In the genomic region with DNA sequence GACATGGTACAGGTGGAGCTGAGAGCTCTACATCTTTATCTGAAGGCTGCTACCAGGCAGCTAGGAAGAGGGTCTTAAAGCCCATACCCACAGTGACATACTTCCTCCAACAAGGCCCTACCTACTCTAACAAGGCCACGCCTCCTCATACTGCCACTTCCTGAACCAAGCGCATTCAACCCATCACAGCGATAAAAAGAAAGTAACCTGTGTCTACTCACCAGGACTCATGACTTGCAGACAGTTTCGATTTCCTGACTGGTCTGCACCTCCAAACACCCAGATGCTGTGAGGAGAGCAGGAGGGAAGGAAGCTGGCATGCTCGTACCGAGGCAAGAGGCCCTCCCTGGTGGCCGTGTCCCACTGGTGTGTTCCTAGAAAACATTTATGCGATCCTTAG, we compare ENCODE assay signal across 16 mouse cellular contexts. TPM values are rescaled to one million over a fixed set of nuclear protein-coding genes. Genes with fewer than 3 reads are reported as not detected.
DNase-seq lines count a peak whose midpoint lies in the region; ATAC-seq lines count a peak whose summit lies in the region.
"Had no signal": no experiment of that assay in that cellular context is flagged by ENCODE, and none has a peak within 500 bp of the region (broad histone marks: within the 10 kb centered on the region; RNA-seq: fewer than 3 reads in every experiment).

No protein-coding gene starts in this region.

- ATAC-seq in hematopoietic stem cell, adult 5-6 weeks (replicated peaks in 1 of 2; ENCODE audit: insufficient read depth in 1 of 2, low FRiP score in 2 of 2, low TSS enrichment in 1 of 2, low read depth in 1 of 2, poor library complexity in 2 of 2, severe bottlenecking in 2 of 2) = peak; percentile 89 to 94
- ATAC-seq in megakaryocyte-erythroid progenitor cell, adult 5-6 weeks (replicated peaks; ENCODE audit: low FRiP score, low TSS enrichment, poor library complexity, severe bottlenecking) = peak; percentile 79
- no peak for ATAC-seq in hindbrain, embryonic 16.5 days

- DNase-seq in T-cell, adult 2 months (ENCODE audit: low spot score) = peak; percentile 84
- DNase-seq in thymus, postnatal 0 days (ENCODE audit: low spot score) = peak; percentile 77
- DNase-seq in frontal cortex, postnatal 14 days (ENCODE audit: low spot score in 2 of 2) = no peak
- no peak for DNase-seq in right cerebral cortex, postnatal 14 days
- no peak for DNase-seq in left cerebral cortex, postnatal 10 days (ENCODE audit: extremely low spot score in 1 of 2, low spot score in 2 of 2)
- DNase-seq: adrenal gland, postnatal 10 days; cerebellum, adult 8-10 months; gastrocnemius, postnatal 10 days; kidney, postnatal 25 days had no signal

- no peaks in the 10 kb centered on the region for H3K9me3 ChIP-seq in hindbrain, embryonic 16.5 days (ENCODE audit: control insufficient read depth, low read length)
- H3K9me3 ChIP-seq: embryonic facial prominence, embryonic 15.5 days; lung, embryonic 15.5 days had no signal

- no peak overlapping the region for H3K4me3 ChIP-seq in hindbrain, embryonic 16.5 days (ENCODE audit: low read length)
- H3K4me3 ChIP-seq: embryonic facial prominence, embryonic 15.5 days; left cerebral cortex, adult 2 months; lung, embryonic 15.5 days had no signal

- H3K9ac ChIP-seq in hindbrain, embryonic 16.5 days (ENCODE audit: low read depth, low read length) = no peak overlapping the region
- H3K9ac ChIP-seq: embryonic facial prominence, embryonic 15.5 days; lung, embryonic 15.5 days had no signal

- intact Hi-C loops in left cerebral cortex, postnatal 10 days (cut with DNase I) = no loop called here

- H3K27me3 ChIP-seq in hindbrain, embryonic 16.5 days (replicated peaks; ENCODE audit: control insufficient read depth, insufficient read depth, low read length) = no peaks in the 10 kb centered on the region
- H3K27me3 ChIP-seq: embryonic facial prominence, embryonic 15.5 days; lung, embryonic 15.5 days had no signal

- H3K4me2 ChIP-seq in hindbrain, embryonic 16.5 days (ENCODE audit: low read length) = no peak overlapping the region
- H3K4me2 ChIP-seq: embryonic facial prominence, embryonic 15.5 days; lung, embryonic 15.5 days had no signal

- no peaks in the 10 kb centered on the region for H3K36me3 ChIP-seq in hindbrain, embryonic 16.5 days (ENCODE audit: control insufficient read depth, insufficient read depth, low read length)

- H3K4me1 ChIP-seq in hindbrain, embryonic 16.5 days (ENCODE audit: control insufficient read depth, insufficient read depth, low read depth, low read length) = no peaks in the 10 kb centered on the region
- H3K4me1 ChIP-seq: embryonic facial prominence, embryonic 15.5 days; lung, embryonic 15.5 days had no signal

- H3K27ac ChIP-seq in hindbrain, embryonic 16.5 days (ENCODE audit: low read depth, low read length) = no peak overlapping the region
- H3K27ac ChIP-seq: embryonic facial prominence, embryonic 15.5 days; left cerebral cortex, adult 2 months; lung, embryonic 15.5 days had no signal

- WGBS in hindbrain, embryonic 16.5 days = 94% methylated on average over 8 of the region's 8 CpGs

RNA-seq across cellular contexts. Expression of a gene that starts 9.4 kb away (rescaled TPM):
- total RNA-seq in hematopoietic stem cell, adult 5-6 weeks (2017) = 34.9 and 66.2 TPM in 2 replicates
- 23.3 and 30.8 TPM in 2 replicates for total RNA-seq in megakaryocyte-erythroid progenitor cell, adult 5-6 weeks (2014; fragmentation: Nextera tagmentation)
- 46.9 and 53.8 TPM in 2 replicates for total RNA-seq in megakaryocyte-erythroid progenitor cell, adult 5-6 weeks (2017)
- 35.1 and 37.3 TPM in 2 replicates for polyA plus RNA-seq in thymus, postnatal 0 days (2015; fragmentation: Nextera tagmentation; extraction: Ambion mirVana)
- polyA plus RNA-seq in hindbrain, embryonic 16.5 days (2015; fragmentation: Nextera tagmentation; extraction: Ambion mirVana) = 28.7 and 29.7 TPM in 2 replicates
- 10 to 100 TPM; 22.3 to 32.6 TPM for total RNA-seq in left cerebral cortex, postnatal 10 days (2021)

RNA-seq across cellular contexts. Expression of a gene that starts 18.5 kb away (rescaled TPM):
- total RNA-seq in hematopoietic stem cell, adult 5-6 weeks (2017) = 812 and 949 TPM in 2 replicates
- 185 and 219 TPM in 2 replicates for total RNA-seq in megakaryocyte-erythroid progenitor cell, adult 5-6 weeks (2014; fragmentation: Nextera tagmentation)
- 866 and 884 TPM in 2 replicates for total RNA-seq in megakaryocyte-erythroid progenitor cell, adult 5-6 weeks (2017)
- 347 and 475 TPM in 2 replicates for polyA plus RNA-seq in thymus, postnatal 0 days (2015; fragmentation: Nextera tagmentation; extraction: Ambion mirVana)
- polyA plus RNA-seq in hindbrain, embryonic 16.5 days (2015; fragmentation: Nextera tagmentation; extraction: Ambion mirVana) = 442 and 458 TPM in 2 replicates
- total RNA-seq in left cerebral cortex, postnatal 10 days (2021) = 100 to 1,000 TPM; 216 to 224 TPM

RNA-seq across cellular contexts. Expression of a gene that starts 35.2 kb away (rescaled TPM):
- 101 and 110 TPM in 2 replicates for total RNA-seq in hematopoietic stem cell, adult 5-6 weeks (2017)
- total RNA-seq in megakaryocyte-erythroid progenitor cell, adult 5-6 weeks (2014; fragmentation: Nextera tagmentation) = 75.3 and 87.5 TPM in 2 replicates
- 84.3 and 99.7 TPM in 2 replicates for total RNA-seq in megakaryocyte-erythroid progenitor cell, adult 5-6 weeks (2017)
- polyA plus RNA-seq in thymus, postnatal 0 days (2015; fragmentation: Nextera tagmentation; extraction: Ambion mirVana) = 64.4 and 79.7 TPM in 2 replicates
- polyA plus RNA-seq in hindbrain, embryonic 16.5 days (2015; fragmentation: Nextera tagmentation; extraction: Ambion mirVana) = 103 and 108 TPM in 2 replicates
- total RNA-seq in left cerebral cortex, postnatal 10 days (2021) = 100 to 1,000 TPM; 109 to 115 TPM

RNA-seq across cellular contexts. Expression of a gene that starts 35.8 kb away (rescaled TPM):
- 76.7 and 81.1 TPM in 2 replicates for total RNA-seq in hematopoietic stem cell, adult 5-6 weeks (2017)
- total RNA-seq in megakaryocyte-erythroid progenitor cell, adult 5-6 weeks (2014; fragmentation: Nextera tagmentation) = 46.3 and 61.9 TPM in 2 replicates
- 73.6 and 75.1 TPM in 2 replicates for total RNA-seq in megakaryocyte-erythroid progenitor cell, adult 5-6 weeks (2017)
- polyA plus RNA-seq in thymus, postnatal 0 days (2015; fragmentation: Nextera tagmentation; extraction: Ambion mirVana) = 86.1 and 106 TPM in 2 replicates
- polyA plus RNA-seq in hindbrain, embryonic 16.5 days (2015; fragmentation: Nextera tagmentation; extraction: Ambion mirVana) = 95.2 and 106 TPM in 2 replicates
- total RNA-seq in left cerebral cortex, postnatal 10 days (2021) = 100 to 1,000 TPM in 1 of 2 experiments, 10 to 100 TPM in 1; 97.1 to 103 TPM

RNA-seq across cellular contexts. Expression of a gene that starts 42.5 kb away (rescaled TPM):
- total RNA-seq in hematopoietic stem cell, adult 5-6 weeks (2017) = not detected in 2 replicates
- 0.37 and 1.9 TPM in 2 replicates for total RNA-seq in megakaryocyte-erythroid progenitor cell, adult 5-6 weeks (2014; fragmentation: Nextera tagmentation)
- not detected in 2 replicates for total RNA-seq in megakaryocyte-erythroid progenitor cell, adult 5-6 weeks (2017)
- polyA plus RNA-seq in thymus, postnatal 0 days (2015; fragmentation: Nextera tagmentation; extraction: Ambion mirVana) = 0.08 TPM in 1 of 2 replicates, not detected in the other
- not detected in 2 replicates for polyA plus RNA-seq in hindbrain, embryonic 16.5 days (2015; fragmentation: Nextera tagmentation; extraction: Ambion mirVana)
- under 1 TPM in 1 of 2 experiments, not detected in 1; 0.20 TPM for total RNA-seq in left cerebral cortex, postnatal 10 days (2021)
- total RNA-seq: adrenal gland, postnatal 10 days; gastrocnemius, postnatal 10 days had no signal
- polyA plus RNA-seq: heart, embryonic 14.5 days; lung, embryonic 15.5 days had no signal

Comparison
In these comparisons a context has a peak if more than half of its experiments do, and no peak if none do; other contexts are left out.
1. DNase-seq: peak in T-cell, adult 2 months (single experiment) and thymus, postnatal 0 days (single experiment); none in frontal cortex, postnatal 14 days (0 of 2), right cerebral cortex, postnatal 14 days (single experiment) and left cerebral cortex, postnatal 10 days (0 of 2).